Mouse (Mus musculus) limb, embryonic 15.5 days (tissue): ENCODE data around the gene Ccdc162. TPM values are rescaled to one million over a fixed set of nuclear protein-coding genes. Genes with fewer than 3 reads are reported as not detected.
A peak's percentile ranks its signal among the peaks of the same experiment; 100 is the strongest.

Source experiments
- ATAC-seq: fragments of 200-750 bp; cut with Nextera tagmentation; 2 replicates; pipeline ENCODE4 v1.8.0; 2017; ENCODE audit warnings: low read depth, moderate TSS enrichment; ENCODE audit not compliant: insufficient number of reproducible peaks, low FRiP score, low TSS enrichment
- H3K27ac ChIP-seq: fragments of 300-500 bp; sonication (generic); 2 replicates; pipeline ENCODE4 v1.5.1; 2015; ENCODE audit warnings: moderate library complexity, mild to moderate bottlenecking, inconsistent platforms
- H3K27me3 ChIP-seq: fragments of 300-500 bp; sonication (generic); 2 replicates; pipeline ENCODE4 v1.6.1; 2015; ENCODE audit warnings: inconsistent platforms
- H3K36me3 ChIP-seq: fragments of 300-500 bp; sonication (generic); 2 replicates; pipeline ENCODE4 v1.6.1; 2015; ENCODE audit warnings: inconsistent platforms
- H3K4me1 ChIP-seq: fragments of 300-500 bp; sonication (generic); 2 replicates; pipeline ENCODE4 v1.6.1; 2015; ENCODE audit warnings: inconsistent platforms
- H3K4me2 ChIP-seq: fragments of 300-500 bp; sonication (generic); 2 replicates; pipeline ENCODE4 v1.6.1; 2015; ENCODE audit warnings: mild to moderate bottlenecking, inconsistent platforms
- H3K4me3 ChIP-seq: fragments of 300-500 bp; sonication (generic); 2 replicates; pipeline ENCODE4 v1.5.1; 2015; ENCODE audit warnings: mild to moderate bottlenecking, inconsistent platforms
- H3K9ac ChIP-seq: fragments of 300-500 bp; sonication (generic); 2 replicates; pipeline ENCODE4 v1.6.1; 2015; ENCODE audit warnings: inconsistent platforms
- H3K9me3 ChIP-seq: fragments of 300-500 bp; sonication (generic); 2 replicates; pipeline ENCODE4 v1.6.1; 2016; ENCODE audit warnings: inconsistent platforms
- WGBS: fragments of 180-500 bp; shearing (Covaris S2); methylation state at CpG from one replicate; pipeline ENCODE4 v1.1.7; 2015; 5-methylcytosine and 5-hydroxymethylcytosine counted together
- polyA plus RNA-seq: library from polyadenylated mRNA; unstranded; fragments of >200 nt; fragmentation: Nextera tagmentation; extraction: Ambion mirVana; gene quantifications from 2 replicates; pipeline ENCODE4 v1.2.1, GENCODE M21; 2015

Gene Ccdc162
- 1.1 and 1.3 TPM in 2 replicates for polyA plus RNA-seq

DNA sequence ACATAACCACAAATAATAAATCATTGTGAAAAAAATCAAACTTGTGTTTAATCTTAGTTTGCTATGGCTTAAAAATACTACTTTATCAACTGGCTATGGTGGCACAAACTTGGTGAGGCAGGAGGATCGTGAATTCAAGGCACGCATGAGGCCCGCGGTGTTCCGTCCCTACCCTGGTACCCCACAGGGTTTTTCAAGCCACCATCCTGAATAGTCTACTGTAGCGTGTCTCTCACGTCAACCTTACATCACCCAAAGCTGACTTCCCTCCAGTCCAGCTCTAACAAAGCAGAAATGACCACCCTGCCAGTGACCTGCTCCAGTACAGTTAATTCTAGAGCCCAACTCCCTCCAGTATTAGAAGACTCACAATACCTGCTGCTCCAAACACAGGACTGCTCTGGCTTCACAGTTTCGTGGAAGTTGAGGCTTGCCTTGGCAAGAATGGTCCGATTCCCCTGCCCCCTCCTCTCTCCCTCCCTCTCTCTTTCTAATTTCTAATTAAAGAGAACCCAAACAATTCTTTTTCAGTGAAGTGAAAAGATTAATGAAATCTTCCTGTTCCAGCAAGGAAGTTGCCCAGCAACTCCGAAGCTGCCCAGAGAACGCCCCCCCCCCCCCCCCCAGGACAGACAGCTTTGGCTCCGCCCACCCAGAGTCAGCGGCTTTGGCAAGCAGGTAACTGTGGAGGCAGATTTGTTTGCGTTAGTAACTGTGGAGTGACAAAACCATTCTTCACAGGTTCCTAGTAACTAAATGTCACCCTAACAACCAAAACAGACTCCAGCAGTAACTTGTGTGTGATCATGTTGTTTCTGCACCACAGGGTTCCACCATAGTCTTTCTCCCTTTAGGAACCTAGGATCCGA, at the start of gene Ccdc162:
Ccdc162 (minus strand) TSS at position 606 of the 869 bp plus-strand sequence.
- Histone ChIP-seq H3K4me2 (0 out of 2 replicates have a peak within 1 kb of the TSS, but pooled peaks have one; percentile 20), H3K4me3 (no peak within 1 kb of the TSS), H3K9me3 (no peaks in the 10 kb centered on the region), H3K36me3 (peaks cover 6% of the 10 kb centered on the region; the same call in 1 of the 2 replicates), H3K27ac (no peak within 1 kb of the TSS), H3K4me1 (0 out of 2 replicates have a peak, but pooled peaks cover 2% of the 10 kb centered on the region), H3K27me3 (no peaks in the 10 kb centered on the region), H3K9ac (no peak within 1 kb of the TSS)
- WGBS: 60% methylated on average over 15 of the region's 15 CpGs
- no peak for ATAC-seq

GRCm38 (mm10) chr10:41765586-41765985, 49.2 kb upstream of the Ccdc162 start:
- Histone ChIP-seq H3K9me3 (no peaks in the 10 kb centered on the region), H3K27ac (no peak overlapping the region), H3K36me3 (no peaks in the 10 kb centered on the region), H3K4me1 (no peaks in the 10 kb centered on the region), H3K4me2 (no peak overlapping the region), H3K4me3 (no peak overlapping the region), H3K9ac (no peak overlapping the region), H3K27me3 (no peaks in the 10 kb centered on the region)
- 93% methylated on average over 4 of the region's 4 CpGs for WGBS
- no peak for ATAC-seq

GRCm38 (mm10) chr10:41763741-41764385, 47.4 kb upstream of the Ccdc162 start:
- Histone ChIP-seq H3K4me1 (peaks cover 2% of the 10 kb centered on the region; the same call in 1 of the 2 replicates), H3K27ac (no peak overlapping the region), H3K9ac (no peak overlapping the region), H3K4me2 (no peak overlapping the region), H3K9me3 (no peaks in the 10 kb centered on the region), H3K36me3 (no peaks in the 10 kb centered on the region), H3K4me3 (no peak overlapping the region), H3K27me3 (no peaks in the 10 kb centered on the region)
- ATAC-seq: no peak
- WGBS: 67% methylated on average over 3 of the region's 3 CpGs

GRCm38 (mm10) chr10:41760866-41761265, 44.4 kb upstream of the Ccdc162 start:
- 67% methylated on average over 3 of the region's 3 CpGs for WGBS
- ATAC-seq: no peak
- Histone ChIP-seq H3K36me3 (no peaks in the 10 kb centered on the region), H3K27me3 (no peaks in the 10 kb centered on the region), H3K4me2 (no peak overlapping the region), H3K4me3 (no peak overlapping the region), H3K27ac (no peak overlapping the region), H3K4me1 (peaks cover 2% of the 10 kb centered on the region; the same call in 1 of the 2 replicates), H3K9ac (no peak overlapping the region), H3K9me3 (no peaks in the 10 kb centered on the region)

DNA sequence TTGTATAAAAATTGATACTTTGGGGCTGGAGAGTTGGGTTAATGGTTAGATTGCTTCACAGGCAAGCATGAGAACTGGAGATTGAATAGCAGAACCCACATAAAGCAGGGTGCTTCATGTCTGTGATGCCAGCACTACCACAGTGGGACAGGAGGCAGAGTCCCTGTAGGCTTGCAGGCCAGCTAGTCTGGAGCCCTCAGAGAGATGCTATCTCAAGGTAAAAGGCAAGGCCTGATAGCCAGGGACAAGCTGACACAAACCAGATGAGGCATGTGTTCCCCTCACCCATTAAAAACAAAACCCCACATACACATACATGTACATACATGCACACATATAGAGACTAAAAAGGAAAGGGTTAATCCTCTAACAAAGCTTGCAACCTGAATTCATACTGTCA, 41.6 kb upstream of the Ccdc162 start:
- Histone ChIP-seq H3K27ac (no peak overlapping the region), H3K4me2 (no peak overlapping the region), H3K27me3 (no peaks in the 10 kb centered on the region), H3K36me3 (no peaks in the 10 kb centered on the region), H3K4me3 (no peak overlapping the region), H3K9me3 (no peaks in the 10 kb centered on the region), H3K4me1 (peaks cover 2% of the 10 kb centered on the region; the same call in 1 of the 2 replicates), H3K9ac (no peak overlapping the region)
- ATAC-seq: no peak

- no peak for ATAC-seq
- peaks cover 2% of the 10 kb centered on the region; the same call in 1 of the 2 replicates for H3K4me1 ChIP-seq
- no peak overlapping the region for H3K9ac ChIP-seq
- no peak overlapping the region for H3K4me3 ChIP-seq
- no peak overlapping the region for H3K4me2 ChIP-seq
- 94% methylated on average over 5 of the region's 5 CpGs for WGBS
- H3K9me3 ChIP-seq: no peaks in the 10 kb centered on the region
- no peaks in the 10 kb centered on the region for H3K27me3 ChIP-seq
- H3K36me3 ChIP-seq: no peaks in the 10 kb centered on the region
- H3K27ac ChIP-seq: no peak overlapping the region
Measured at GRCm38 (mm10) chr10:41757226-41757625, 40.8 kb upstream of the Ccdc162 start.

DNA sequence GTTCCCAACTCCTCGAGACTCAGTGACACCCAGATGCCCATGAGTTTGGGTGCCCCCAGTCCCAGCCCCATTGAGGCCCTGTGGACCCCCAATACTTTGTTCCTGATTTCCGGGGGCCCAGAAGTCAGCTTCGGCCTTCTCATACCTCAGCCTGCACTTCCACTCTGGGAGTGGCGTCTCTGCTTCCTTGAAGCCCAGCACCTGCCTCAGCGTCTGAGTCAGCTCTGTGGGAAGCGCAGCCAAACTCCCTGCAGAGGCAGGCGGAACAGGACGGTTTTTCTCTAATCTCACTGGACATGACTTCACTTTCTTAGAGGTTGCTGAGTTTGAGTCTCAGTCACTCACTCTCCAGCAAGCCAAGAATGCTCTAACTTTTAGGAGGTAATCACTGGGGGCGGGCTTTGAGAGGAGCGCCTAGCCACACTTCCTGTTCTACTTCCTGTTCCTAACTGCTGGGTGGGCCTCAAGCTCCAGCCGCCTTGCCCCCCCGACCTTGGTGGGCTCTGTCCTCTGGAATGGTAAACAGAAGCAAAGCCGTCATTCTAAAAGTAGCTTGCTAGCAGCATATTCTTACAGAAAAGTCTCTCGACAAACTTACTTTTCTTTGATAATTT, 35.5 kb upstream of the Ccdc162 start:
- H3K4me2 ChIP-seq: no peak overlapping the region
- H3K27me3 ChIP-seq: no peaks in the 10 kb centered on the region
- no peak for ATAC-seq
- H3K4me3 ChIP-seq: no peak overlapping the region
- 77% methylated on average over 14 of the region's 14 CpGs for WGBS
- H3K36me3 ChIP-seq: no peaks in the 10 kb centered on the region
- H3K4me1 ChIP-seq: no peaks in the 10 kb centered on the region
- H3K9ac ChIP-seq: no peak overlapping the region
- H3K27ac ChIP-seq: no peak overlapping the region
- H3K9me3 ChIP-seq: no peaks in the 10 kb centered on the region

- Histone ChIP-seq H3K9ac (no peak overlapping the region), H3K4me1 (no peaks in the 10 kb centered on the region), H3K36me3 (no peaks in the 10 kb centered on the region), H3K27ac (no peak overlapping the region), H3K4me2 (no peak overlapping the region), H3K9me3 (no peaks in the 10 kb centered on the region), H3K4me3 (no peak overlapping the region), H3K27me3 (no peaks in the 10 kb centered on the region)
- no peak for ATAC-seq
- 79% methylated on average over 3 of the region's 3 CpGs for WGBS
Measured at GRCm38 (mm10) chr10:41749306-41749705, 32.9 kb upstream of the Ccdc162 start.

- WGBS: 76% methylated on average over 5 of the region's 5 CpGs
- no peaks in the 10 kb centered on the region for H3K27me3 ChIP-seq
- no peak overlapping the region for H3K4me3 ChIP-seq
- H3K4me1 ChIP-seq: no peaks in the 10 kb centered on the region
- H3K4me2 ChIP-seq: no peak overlapping the region
- no peaks in the 10 kb centered on the region for H3K9me3 ChIP-seq
- no peak overlapping the region for H3K27ac ChIP-seq
- ATAC-seq: no peak
- no peaks in the 10 kb centered on the region for H3K36me3 ChIP-seq
- H3K9ac ChIP-seq: no peak overlapping the region
Measured at GRCm38 (mm10) chr10:41746554-41746953, 30.1 kb upstream of the Ccdc162 start.

DNA sequence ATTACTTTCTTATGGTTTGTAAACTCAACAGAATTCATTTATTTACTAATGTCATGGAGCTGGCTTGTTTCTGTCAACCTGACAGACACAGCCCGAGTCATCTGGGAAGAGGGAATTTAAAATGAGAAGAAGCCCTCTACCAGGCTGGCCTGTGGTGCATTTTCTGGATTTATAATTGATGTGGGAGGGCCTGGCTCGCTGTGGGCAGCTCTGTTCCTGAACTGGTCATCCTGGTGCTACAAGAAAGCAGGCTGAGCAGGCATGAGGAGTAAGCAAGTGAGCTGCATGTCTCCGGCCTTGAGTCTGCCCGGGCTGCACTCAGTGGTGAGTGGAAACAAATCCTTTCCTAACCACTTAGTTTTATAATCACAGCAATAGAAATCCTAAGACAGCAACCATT, 27.6 kb upstream of the Ccdc162 start:
- no peak for ATAC-seq
- Histone ChIP-seq H3K4me2 (no peak overlapping the region), H3K4me1 (no peaks in the 10 kb centered on the region), H3K9ac (no peak overlapping the region), H3K36me3 (no peaks in the 10 kb centered on the region), H3K9me3 (no peaks in the 10 kb centered on the region), H3K27ac (no peak overlapping the region), H3K27me3 (no peaks in the 10 kb centered on the region), H3K4me3 (no peak overlapping the region)
- WGBS: 74% methylated on average over 4 of the region's 4 CpGs

- Histone ChIP-seq H3K27ac (no peak overlapping the region), H3K4me1 (no peaks in the 10 kb centered on the region), H3K9ac (no peak overlapping the region), H3K27me3 (no peaks in the 10 kb centered on the region), H3K4me3 (no peak overlapping the region), H3K4me2 (no peak overlapping the region), H3K9me3 (no peaks in the 10 kb centered on the region), H3K36me3 (peaks cover 2% of the 10 kb centered on the region; the same call in 1 of the 2 replicates)
- 76% methylated on average over 2 of the region's 2 CpGs for WGBS
- ATAC-seq: no peak
Measured at GRCm38 (mm10) chr10:41740221-41740620, 23.8 kb upstream of the Ccdc162 start.

GRCm38 (mm10) chr10:41737245-41737644, 20.8 kb upstream of the Ccdc162 start:
- Histone ChIP-seq H3K36me3 (peaks cover 2% of the 10 kb centered on the region; the same call in 1 of the 2 replicates), H3K4me3 (no peak overlapping the region), H3K27me3 (no peaks in the 10 kb centered on the region), H3K9ac (no peak overlapping the region), H3K4me2 (no peak overlapping the region), H3K9me3 (no peaks in the 10 kb centered on the region), H3K27ac (no peak overlapping the region), H3K4me1 (no peaks in the 10 kb centered on the region)
- no peak for ATAC-seq
- WGBS: 88% methylated on average over 16 of the region's 16 CpGs
